Mouse (Mus musculus) erythroblast, adult 5-6 weeks (primary cell): ENCODE measurements around the gene Olfr1051. TPM values are rescaled to one million over a fixed set of nuclear protein-coding genes. Genes with fewer than 3 reads are reported as not detected.
"Not testable (repeated sequence)": the region's sequence is repeated elsewhere in the genome, so short reads cannot be mapped to it uniquely, and the experiment has no call there.

ENCODE experiments used
- ATAC-seq: replicated peaks from 2 replicates; pipeline ENCODE4 v1.8.0; 2016; ENCODE audit warnings: moderate number of reproducible peaks, mild to moderate bottlenecking, moderate TSS enrichment, inconsistent platforms; ENCODE audit not compliant: poor library complexity, low FRiP score, severe bottlenecking
- total RNA-seq, 2 experiments: library from RNA; stranded (forward) in 1 of 2; stranded (reverse) in 1 of 2; fragments of 150-400 nt in 1 of 2; fragments of 200-764, 138-1000 nt in 1 of 2; gene quantifications; 2 replicates each; pipeline versions ENCODE4 v1.2.3 to v1.2.4; 2015 to 2017; ENCODE audit warnings: low replicate concordance in 2 of 2

Gene Olfr1051
- total RNA-seq (2015; ENCODE audit: low replicate concordance) = not detected in 2 replicates
- not detected in 2 replicates for total RNA-seq (2017; ENCODE audit: low replicate concordance)

GRCm38 (mm10) chr2:86278988-86279387 lies at the start of gene Olfr1051:
Gene Olfr1051 (minus strand): TSS chr2:86279088.
- not testable (repeated sequence) for ATAC-seq

- ATAC-seq = no peak
Observed at GRCm38 (mm10) chr2:86315184-86315583, 36.3 kb upstream of the Olfr1051 start, which contains the start of gene Olfr1053. Gene Olfr1053 (minus strand): TSS chr2:86315284.

GRCm38 (mm10) chr2:86292155-86292554 lies 13.3 kb upstream of the Olfr1051 start, which contains the start of gene Olfr1052:
Gene Olfr1052 (plus strand): TSS chr2:86292455.
- no peak for ATAC-seq

GRCm38 (mm10) chr2:86258228-86258627 lies 20.7 kb downstream of the Olfr1051 start, which contains the start of gene Olfr1049:
Gene Olfr1049 (minus strand): TSS chr2:86258328.
- not testable (repeated sequence) for ATAC-seq

GRCm38 (mm10) chr2:86240189-86240588 lies 38.7 kb downstream of the Olfr1051 start, which contains the start of gene Olfr1048:
Gene Olfr1048 (minus strand): TSS chr2:86240289.
- ATAC-seq = no peak

- no peak for ATAC-seq
Observed at GRCm38 (mm10) chr2:86231301-86231700, 47.6 kb downstream of the Olfr1051 start, which contains the start of gene Olfr1047. Gene Olfr1047 (minus strand): TSS chr2:86231401.

Other genes with a start within 250 kb of the Olfr1051 start
- not detected in 2 replicates for gene Olfr1034, start 233.2 kb downstream of the Olfr1051 start, total RNA-seq (2015; ENCODE audit: low replicate concordance)
- gene Olfr1034, start 233.2 kb downstream of the Olfr1051 start, total RNA-seq (2017; ENCODE audit: low replicate concordance) = not detected in 2 replicates
- gene Olfr1036, start 205.1 kb downstream of the Olfr1051 start, total RNA-seq (2015; ENCODE audit: low replicate concordance) = not detected in 2 replicates
- gene Olfr1036, start 205.1 kb downstream of the Olfr1051 start, total RNA-seq (2017; ENCODE audit: low replicate concordance) = not detected in 2 replicates
- not detected in 2 replicates for gene Olfr1037, start 191.7 kb downstream of the Olfr1051 start, total RNA-seq (2015; ENCODE audit: low replicate concordance)
- not detected in 2 replicates for gene Olfr1037, start 191.7 kb downstream of the Olfr1051 start, total RNA-seq (2017; ENCODE audit: low replicate concordance)
- not detected in 2 replicates for gene Olfr1039, start 143.2 kb downstream of the Olfr1051 start, total RNA-seq (2015; ENCODE audit: low replicate concordance)
- not detected in 2 replicates for gene Olfr1039, start 143.2 kb downstream of the Olfr1051 start, total RNA-seq (2017; ENCODE audit: low replicate concordance)
- gene Olfr1040, start 132.4 kb downstream of the Olfr1051 start, total RNA-seq (2015; ENCODE audit: low replicate concordance) = not detected in 2 replicates
- 2.2 TPM in 1 of 2 replicates, not detected in the other for gene Olfr1040, start 132.4 kb downstream of the Olfr1051 start, total RNA-seq (2017; ENCODE audit: low replicate concordance)
- gene Olfr1042, start 117.2 kb downstream of the Olfr1051 start, total RNA-seq (2015; ENCODE audit: low replicate concordance) = not detected in 2 replicates
- gene Olfr1042, start 117.2 kb downstream of the Olfr1051 start, total RNA-seq (2017; ENCODE audit: low replicate concordance) = not detected in 2 replicates
- gene Olfr1043, start 111.6 kb downstream of the Olfr1051 start, total RNA-seq (2015; ENCODE audit: low replicate concordance) = not detected in 2 replicates
- not detected in 2 replicates for gene Olfr1043, start 111.6 kb downstream of the Olfr1051 start, total RNA-seq (2017; ENCODE audit: low replicate concordance)
- not detected in 2 replicates for gene Olfr1044, start 101.3 kb downstream of the Olfr1051 start, total RNA-seq (2015; ENCODE audit: low replicate concordance)
- gene Olfr1044, start 101.3 kb downstream of the Olfr1051 start, total RNA-seq (2017; ENCODE audit: low replicate concordance) = 1.1 TPM in 1 of 2 replicates, not detected in the other
- gene Olfr52, start 93.4 kb downstream of the Olfr1051 start, total RNA-seq (2015; ENCODE audit: low replicate concordance) = not detected in 2 replicates
- not detected in 2 replicates for gene Olfr52, start 93.4 kb downstream of the Olfr1051 start, total RNA-seq (2017; ENCODE audit: low replicate concordance)
- not detected in 2 replicates for gene Olfr1045, start 76.1 kb downstream of the Olfr1051 start, total RNA-seq (2015; ENCODE audit: low replicate concordance)
- gene Olfr1045, start 76.1 kb downstream of the Olfr1051 start, total RNA-seq (2017; ENCODE audit: low replicate concordance) = not detected in 2 replicates
- gene Olfr1046, start 59.8 kb downstream of the Olfr1051 start, total RNA-seq (2015; ENCODE audit: low replicate concordance) = not detected in 2 replicates
- not detected in 2 replicates for gene Olfr1046, start 59.8 kb downstream of the Olfr1051 start, total RNA-seq (2017; ENCODE audit: low replicate concordance)
- gene Olfr1047, start 47.7 kb downstream of the Olfr1051 start, total RNA-seq (2015; ENCODE audit: low replicate concordance) = not detected in 2 replicates
- gene Olfr1047, start 47.7 kb downstream of the Olfr1051 start, total RNA-seq (2017; ENCODE audit: low replicate concordance) = not detected in 2 replicates
- gene Olfr1048, start 38.8 kb downstream of the Olfr1051 start, total RNA-seq (2015; ENCODE audit: low replicate concordance) = not detected in 2 replicates
- not detected in 2 replicates for gene Olfr1048, start 38.8 kb downstream of the Olfr1051 start, total RNA-seq (2017; ENCODE audit: low replicate concordance)
- not detected in 2 replicates for gene Olfr1049, start 20.8 kb downstream of the Olfr1051 start, total RNA-seq (2015; ENCODE audit: low replicate concordance)
- gene Olfr1049, start 20.8 kb downstream of the Olfr1051 start, total RNA-seq (2017; ENCODE audit: low replicate concordance) = not detected in 2 replicates
- not detected in 2 replicates for gene Olfr1052, start 13.4 kb upstream of the Olfr1051 start, total RNA-seq (2015; ENCODE audit: low replicate concordance)
- gene Olfr1052, start 13.4 kb upstream of the Olfr1051 start, total RNA-seq (2017; ENCODE audit: low replicate concordance) = 1.2 TPM in 1 of 2 replicates, not detected in the other
- gene Olfr1053, start 36.2 kb upstream of the Olfr1051 start, total RNA-seq (2015; ENCODE audit: low replicate concordance) = not detected in 2 replicates
- gene Olfr1053, start 36.2 kb upstream of the Olfr1051 start, total RNA-seq (2017; ENCODE audit: low replicate concordance) = not detected in 2 replicates
- gene Olfr1054, start 56.3 kb upstream of the Olfr1051 start, total RNA-seq (2015; ENCODE audit: low replicate concordance) = not detected in 2 replicates
- gene Olfr1054, start 56.3 kb upstream of the Olfr1051 start, total RNA-seq (2017; ENCODE audit: low replicate concordance) = not detected in 2 replicates
- not detected in 2 replicates for gene Olfr1055, start 71.2 kb upstream of the Olfr1051 start, total RNA-seq (2015; ENCODE audit: low replicate concordance)
- gene Olfr1055, start 71.2 kb upstream of the Olfr1051 start, total RNA-seq (2017; ENCODE audit: low replicate concordance) = not detected in 2 replicates
- not detected in 2 replicates for gene Olfr1056, start 83.4 kb upstream of the Olfr1051 start, total RNA-seq (2015; ENCODE audit: low replicate concordance)
- gene Olfr1056, start 83.4 kb upstream of the Olfr1051 start, total RNA-seq (2017; ENCODE audit: low replicate concordance) = not detected in 2 replicates
- not detected in 2 replicates for gene Olfr1057, start 99.3 kb upstream of the Olfr1051 start, total RNA-seq (2015; ENCODE audit: low replicate concordance)
- gene Olfr1057, start 99.3 kb upstream of the Olfr1051 start, total RNA-seq (2017; ENCODE audit: low replicate concordance) = not detected in 2 replicates
- gene Olfr1058, start 109.5 kb upstream of the Olfr1051 start, total RNA-seq (2015; ENCODE audit: low replicate concordance) = not detected in 2 replicates
- gene Olfr1058, start 109.5 kb upstream of the Olfr1051 start, total RNA-seq (2017; ENCODE audit: low replicate concordance) = not detected in 2 replicates
- gene Olfr1061, start 135.0 kb upstream of the Olfr1051 start, total RNA-seq (2015; ENCODE audit: low replicate concordance) = not detected in 2 replicates
- not detected in 2 replicates for gene Olfr1061, start 135.0 kb upstream of the Olfr1051 start, total RNA-seq (2017; ENCODE audit: low replicate concordance)
- 0.42 TPM in 1 of 2 replicates, not detected in the other for gene Olfr1062, start 147.7 kb upstream of the Olfr1051 start, total RNA-seq (2015; ENCODE audit: low replicate concordance)
- gene Olfr1062, start 147.7 kb upstream of the Olfr1051 start, total RNA-seq (2017; ENCODE audit: low replicate concordance) = not detected in 2 replicates
- gene Olfr1065, start 171.5 kb upstream of the Olfr1051 start, total RNA-seq (2015; ENCODE audit: low replicate concordance) = not detected in 2 replicates
- not detected in 2 replicates for gene Olfr1065, start 171.5 kb upstream of the Olfr1051 start, total RNA-seq (2017; ENCODE audit: low replicate concordance)
- not detected in 2 replicates for gene Olfr1066, start 177.2 kb upstream of the Olfr1051 start, total RNA-seq (2015; ENCODE audit: low replicate concordance)
- not detected in 2 replicates for gene Olfr1066, start 177.2 kb upstream of the Olfr1051 start, total RNA-seq (2017; ENCODE audit: low replicate concordance)
- not detected in 2 replicates for gene Olfr228, start 208.3 kb upstream of the Olfr1051 start, total RNA-seq (2015; ENCODE audit: low replicate concordance)
- not detected in 2 replicates for gene Olfr228, start 208.3 kb upstream of the Olfr1051 start, total RNA-seq (2017; ENCODE audit: low replicate concordance)
- gene Olfr1076, start 229.4 kb upstream of the Olfr1051 start, total RNA-seq (2015; ENCODE audit: low replicate concordance) = not detected in 2 replicates
- not detected in 2 replicates for gene Olfr1076, start 229.4 kb upstream of the Olfr1051 start, total RNA-seq (2017; ENCODE audit: low replicate concordance)